Mouse (Mus musculus) left cerebral cortex, postnatal 25 days (tissue): Measurements from ENCODE around the gene Ints11. TPM values are rescaled to one million over a fixed set of nuclear protein-coding genes. Genes with fewer than 3 reads are reported as not detected.
A peak's percentile ranks its signal among the peaks of the same experiment; 100 is the strongest.

Source experiments
- DNase-seq, 2 experiments: peaks; one replicate each; pipeline ENCODE4 v3.0.0; 2022; ENCODE audit warnings: low spot score in 2 of 2, mixed read lengths in 1 of 2
- intact Hi-C: fragments of 180-260 bp; cut with DNase I; formaldehyde crosslinking; loops from one replicate; pipeline ENCODE4 v1.15.1; 2025
- total RNA-seq, 2 experiments: library from RNA; stranded (reverse); gene quantifications; 2 replicates each; pipeline ENCODE4 v1.2.3; 2021

Gene Ints11
- total RNA-seq, 2 experiments from 2014 or later = 38.1 to 38.5 TPM

DNA sequence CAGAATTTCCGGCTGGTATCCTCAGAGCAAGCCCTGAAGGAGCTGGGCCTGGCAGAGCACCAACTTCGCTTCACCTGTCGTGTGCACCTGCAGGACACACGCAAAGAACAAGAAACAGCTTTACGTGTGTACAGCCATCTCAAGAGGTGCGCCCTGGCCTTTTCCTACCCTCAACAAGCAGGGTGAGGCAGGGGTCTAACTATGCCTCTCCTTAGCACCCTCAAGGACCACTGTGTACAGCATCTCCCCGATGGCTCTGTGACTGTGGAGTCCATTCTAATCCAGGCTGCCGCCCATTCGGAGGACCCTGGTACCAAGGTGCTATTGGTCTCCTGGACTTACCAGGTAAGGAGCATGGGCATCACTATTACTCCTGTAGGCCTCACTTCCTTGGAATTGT lies 18.8 kb downstream of the Ints11 start:
- no peak for DNase-seq
- intact Hi-C loops = no loop called here

- intact Hi-C loops = no loop called here
- DNase-seq = no peak
Measured at GRCm38 (mm10) chr4:155889316-155889715, 20.0 kb downstream of the Ints11 start.

DNA sequence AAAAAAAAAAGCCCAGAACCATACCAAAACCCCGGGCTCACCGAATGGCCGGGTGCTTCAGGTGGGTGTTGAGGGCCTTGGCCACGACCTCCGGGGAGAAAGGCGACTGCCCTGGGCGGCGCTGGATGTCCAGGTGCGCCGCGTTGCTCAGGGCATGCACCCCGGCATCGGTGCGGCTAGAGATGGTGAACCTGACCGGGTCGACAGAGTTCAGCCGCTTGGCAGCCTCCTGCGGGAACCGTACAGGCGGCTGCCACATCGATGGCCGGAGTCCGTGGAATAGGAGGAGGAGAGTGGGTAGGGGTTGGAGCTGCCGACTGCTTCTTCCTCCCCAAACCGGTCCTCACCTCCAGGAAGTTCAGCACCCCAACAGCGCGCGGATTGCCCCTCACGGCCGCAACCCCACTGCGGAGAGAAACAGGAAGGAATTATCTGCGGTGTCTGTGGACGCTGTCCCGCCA lies 21.7 kb downstream of the Ints11 start:
- intact Hi-C loops = no loop called here
- no peak for DNase-seq

- intact Hi-C loops = no loop called here
- DNase-seq = peak; percentile 97
Measured at GRCm38 (mm10) chr4:155891551-155892001, 22.2 kb downstream of the Ints11 start, which contains the start of the genes Pusl1 and Acap3. Gene Pusl1, minus strand, starts transcription at chr4:155891781. Gene Acap3, plus strand, starts transcription at chr4:155891822.

GRCm38 (mm10) chr4:155892017-155892416 lies 22.7 kb downstream of the Ints11 start:
- intact Hi-C loops = no loop called here
- peak; percentile 81 to 82 for DNase-seq

DNA sequence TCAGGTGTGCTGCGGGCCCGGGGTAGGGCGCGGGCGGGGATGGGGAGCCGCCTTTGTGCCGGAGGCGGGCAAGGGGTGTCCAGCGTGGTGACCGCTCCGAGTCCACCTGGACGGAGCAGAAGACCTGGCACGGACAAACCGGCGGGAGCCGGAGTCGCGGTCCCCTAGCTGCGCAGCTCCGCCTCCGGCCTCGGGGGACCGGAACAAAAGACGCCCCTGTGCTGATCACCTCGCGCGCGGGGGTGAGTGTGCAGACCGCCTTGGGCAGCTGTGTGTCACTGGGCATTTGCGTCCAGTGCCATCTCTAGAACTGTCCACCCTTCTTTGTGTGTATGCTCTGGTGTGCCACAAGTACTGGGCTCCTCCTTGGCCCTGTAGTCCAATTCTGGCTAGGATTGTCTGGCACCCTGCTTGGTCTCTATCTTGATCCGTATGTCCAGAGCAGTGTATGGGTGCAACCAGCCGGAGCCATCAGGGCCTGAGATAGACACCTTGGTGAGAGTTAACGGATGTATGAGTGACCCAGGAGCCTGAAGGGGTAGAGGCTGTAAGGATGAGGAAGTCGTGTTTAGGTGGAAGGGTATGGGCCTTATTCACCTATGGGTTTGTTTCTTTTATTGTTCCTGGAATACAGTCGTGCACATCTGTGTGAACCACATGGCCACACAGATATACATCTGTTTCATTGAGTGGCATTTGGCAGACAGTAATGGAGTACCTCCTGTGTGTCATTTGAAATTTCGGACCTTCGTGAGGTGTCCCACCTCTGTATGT lies 23.3 kb downstream of the Ints11 start:
- DNase-seq = peak in 1 of 2 experiments; percentile 35
- intact Hi-C loops = no loop called here

GRCm38 (mm10) chr4:155893212-155893690 lies 23.9 kb downstream of the Ints11 start:
- DNase-seq = peak in 1 of 2 experiments; percentile 10
- intact Hi-C loops = no loop called here

GRCm38 (mm10) chr4:155894311-155894881 lies 25.1 kb downstream of the Ints11 start:
- DNase-seq = peak; percentile 76 to 92
- intact Hi-C loops = loop anchor here (1.0 kb wide), 1 partner anchor 49 kb away; the partner anchor contains the start of gene Ube2j2

DNA sequence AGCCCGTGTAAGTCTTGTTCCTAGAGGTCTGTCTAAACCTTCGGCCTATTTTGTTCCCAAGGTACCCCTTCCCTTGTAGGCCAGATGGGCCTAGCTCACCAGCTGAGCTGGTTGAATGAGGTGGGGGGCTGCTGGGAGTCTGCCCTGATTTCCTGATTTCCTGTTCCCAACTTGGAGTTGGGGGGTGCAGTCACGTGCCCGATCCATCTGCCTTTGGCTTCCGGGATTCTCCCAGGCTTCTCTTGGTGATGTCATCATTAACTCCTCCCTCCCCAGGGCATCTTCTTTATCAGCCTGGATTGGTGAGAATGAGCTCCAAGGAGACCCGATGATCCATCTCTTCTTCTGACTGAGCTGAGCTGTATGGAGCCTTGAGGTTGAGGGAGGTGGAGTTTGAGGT lies 25.9 kb downstream of the Ints11 start:
- intact Hi-C loops = no loop called here
- DNase-seq = peak; percentile 79 to 90

DNA sequence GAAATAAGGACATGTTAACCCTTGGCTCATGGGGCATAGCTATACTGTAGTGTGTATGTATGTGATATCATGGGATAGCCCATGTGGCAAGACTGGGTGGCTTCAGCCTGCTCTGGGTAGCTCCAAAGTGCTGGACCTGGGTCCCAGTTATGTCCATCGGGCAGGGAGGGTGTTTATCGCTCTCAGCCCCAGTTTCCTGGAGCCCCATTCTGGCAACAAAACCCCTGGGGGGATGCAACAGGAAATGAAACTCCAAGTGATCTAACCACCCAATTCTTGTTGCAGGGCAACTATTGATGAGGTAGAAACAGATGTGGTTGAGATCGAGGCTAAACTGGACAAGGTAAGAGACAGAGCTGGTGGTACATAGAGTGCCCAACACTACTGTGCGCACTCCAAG lies 26.5 kb downstream of the Ints11 start:
- intact Hi-C loops = no loop called here
- no peak for DNase-seq

GRCm38 (mm10) chr4:155896461-155896860 lies 27.1 kb downstream of the Ints11 start:
- intact Hi-C loops = no loop called here
- DNase-seq = peak in 1 of 2 experiments; percentile 0

DNA sequence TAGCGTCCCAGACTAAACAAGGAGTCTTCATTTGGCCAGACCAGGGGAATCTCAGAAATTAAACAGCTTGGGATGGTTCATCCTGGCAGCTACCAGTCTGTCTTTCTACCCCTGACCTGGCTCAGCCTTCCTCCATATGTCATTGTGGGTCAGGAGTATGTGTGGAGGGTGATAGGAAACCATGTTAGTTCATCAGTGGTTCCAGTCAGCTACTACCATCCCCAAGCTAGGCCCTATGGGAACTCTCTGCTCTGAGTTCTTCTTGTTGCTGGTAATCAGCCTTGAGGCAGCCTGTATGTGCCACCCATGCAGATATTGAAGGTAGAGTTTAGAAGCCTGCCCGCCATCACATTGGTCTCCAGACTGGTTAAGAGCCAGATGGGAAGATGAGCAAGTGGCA lies 29.0 kb downstream of the Ints11 start:
- intact Hi-C loops = no loop called here
- no peak for DNase-seq

GRCm38 (mm10) chr4:155899355-155899754 lies 30.0 kb downstream of the Ints11 start:
- intact Hi-C loops = no loop called here
- no peak for DNase-seq

GRCm38 (mm10) chr4:155901205-155901604 lies 31.9 kb downstream of the Ints11 start:
- intact Hi-C loops = no loop called here
- peak; percentile 27 to 44 for DNase-seq

GRCm38 (mm10) chr4:155903246-155903645 lies 33.9 kb downstream of the Ints11 start:
- DNase-seq = no peak
- intact Hi-C loops = no loop called here

GRCm38 (mm10) chr4:155904318-155905102 lies 35.2 kb downstream of the Ints11 start:
- intact Hi-C loops = no loop called here
- DNase-seq = peak; percentile 10 to 24

DNA sequence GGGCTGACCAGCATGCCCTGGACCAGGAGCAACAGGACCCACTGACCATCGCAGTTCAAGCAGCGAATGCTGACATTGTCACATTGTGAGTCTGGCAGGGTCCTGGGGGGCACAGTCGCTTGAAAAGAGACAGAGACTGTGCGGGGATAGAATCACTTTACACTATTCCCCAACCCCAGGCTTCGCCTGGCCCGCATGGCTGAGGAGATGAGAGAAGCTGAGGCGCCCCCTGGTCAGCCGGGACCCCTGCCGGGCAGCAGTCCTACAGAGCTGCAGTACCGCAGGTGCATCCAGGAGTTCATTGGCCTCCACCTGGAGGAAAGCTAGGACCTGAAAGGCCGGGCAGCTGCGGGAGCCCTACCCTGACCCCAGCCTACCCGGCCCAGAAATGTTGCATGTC lies 36.3 kb downstream of the Ints11 start:
- intact Hi-C loops = no loop called here
- DNase-seq = peak in 1 of 2 experiments; percentile 3

- peak; percentile 1 to 2 for DNase-seq
- intact Hi-C loops = no loop called here
Measured at GRCm38 (mm10) chr4:155906125-155906524, 36.8 kb downstream of the Ints11 start.

- DNase-seq = peak; percentile 1
- intact Hi-C loops = no loop called here
Measured at GRCm38 (mm10) chr4:155907003-155907402, 37.7 kb downstream of the Ints11 start.

GRCm38 (mm10) chr4:155908281-155908680 lies 38.9 kb downstream of the Ints11 start:
- DNase-seq = peak; percentile 1

More at GRCm38 (mm10) chr4:155908281-155908680, 38.9 kb downstream of the Ints11 start:
- intact Hi-C loops = no loop called here
